Mouse (Mus musculus): Measurements from ENCODE around the gene Crybb2.

- TF ChIP-seq CTCF (IDR thresholded peaks at IDR 0.05) = no peak
- TF ChIP-seq EP300 (IDR thresholded peaks at IDR 0.05) = no peak
Observed at GRCm38 (mm10) chr5:113040776-113041175, 29.1 kb downstream of the Crybb2 start.
